Mouse (Mus musculus): ENCODE data around the gene Syde2. TPM values are rescaled to one million over a fixed set of nuclear protein-coding genes. Genes with fewer than 3 reads are reported as not detected.

Syde2 gene
- polyA plus RNA-seq, 1 experiment, result 3.5 TPM

DNA sequence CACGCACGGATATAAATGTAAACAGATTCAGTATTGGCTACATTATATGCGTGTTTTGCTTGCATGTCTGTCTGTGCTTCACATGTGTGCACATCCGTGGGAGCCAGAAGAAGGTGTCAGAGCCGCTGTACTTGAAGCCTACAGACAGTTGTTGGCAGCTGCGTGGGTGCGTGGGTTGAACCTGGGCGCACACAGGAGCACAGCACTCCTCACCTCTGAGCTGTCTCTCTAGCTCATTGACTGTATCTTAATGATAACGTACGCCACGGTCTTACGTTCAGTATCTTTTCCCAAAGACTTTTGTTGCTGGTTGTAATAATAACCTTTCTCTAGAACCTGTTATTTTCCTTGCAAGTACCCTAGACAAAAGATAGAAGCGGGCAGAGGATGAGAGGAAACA, 29.3 kb downstream of the Syde2 start:
- no peak overlapping the region for H3K27ac ChIP-seq (ENCODE audit: control insufficient read depth, insufficient read depth, low read length)
- H3K27me3 ChIP-seq (ENCODE audit: control insufficient read depth, insufficient read depth, low read length), result no peaks in the 10 kb centered on the region
- no peak overlapping the region for H3K4me3 ChIP-seq (ENCODE audit: control insufficient read depth, insufficient read depth, low read length)
- no peaks in the 10 kb centered on the region for H3K36me3 ChIP-seq (ENCODE audit: control insufficient read depth, insufficient read depth, low read length)
- H3K4me1 ChIP-seq (replicated peaks; ENCODE audit: control insufficient read depth, insufficient read depth, low read length), result no peaks in the 10 kb centered on the region
- DNase-seq, result no peak
- WGBS, result 97% methylated on average over 13 of the region's 13 CpGs
- TF ChIP-seq POLR2A (IDR thresholded peaks at IDR 0.05; ENCODE audit: control insufficient read depth, extremely low read depth, insufficient read depth, low read length, poor library complexity) (no peak), CTCF (IDR thresholded peaks at IDR 0.05; ENCODE audit: borderline replicate concordance, control insufficient read depth, extremely low read depth, insufficient read depth, low read length, poor library complexity) (no peak)

DNA sequence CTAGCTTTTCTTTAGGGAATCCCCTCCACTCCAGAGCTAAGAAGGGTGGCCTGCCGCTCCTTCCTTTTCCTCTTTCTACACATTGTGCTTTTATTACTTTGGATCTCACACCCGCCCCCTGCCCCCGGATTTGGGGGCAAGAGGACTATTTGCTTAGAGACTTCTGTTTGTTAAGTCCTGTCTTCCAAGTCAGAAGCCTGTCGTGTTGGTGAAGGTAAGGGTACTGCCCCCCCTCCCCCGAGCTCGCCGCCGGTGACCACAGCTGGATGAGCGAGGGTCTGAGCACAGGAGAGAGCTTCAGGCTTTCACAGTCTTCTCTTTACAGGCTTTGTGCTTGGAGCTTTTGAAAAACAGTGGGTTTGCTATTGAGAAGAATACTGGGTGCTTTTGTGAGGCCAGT, 29.9 kb downstream of the Syde2 start:
- WGBS, result 94% methylated on average over 9 of the region's 9 CpGs
- no peaks in the 10 kb centered on the region for H3K27me3 ChIP-seq (ENCODE audit: control insufficient read depth, insufficient read depth, low read length)
- no peak for DNase-seq
- no peak overlapping the region for H3K4me3 ChIP-seq (ENCODE audit: control insufficient read depth, insufficient read depth, low read length)
- TF ChIP-seq CTCF (IDR thresholded peaks at IDR 0.05; ENCODE audit: borderline replicate concordance, control insufficient read depth, extremely low read depth, insufficient read depth, low read length, poor library complexity), result no peak
- no peak for TF ChIP-seq POLR2A (IDR thresholded peaks at IDR 0.05; ENCODE audit: control insufficient read depth, extremely low read depth, insufficient read depth, low read length, poor library complexity)
- no peaks in the 10 kb centered on the region for H3K4me1 ChIP-seq (replicated peaks; ENCODE audit: control insufficient read depth, insufficient read depth, low read length)
- no peak overlapping the region for H3K27ac ChIP-seq (ENCODE audit: control insufficient read depth, insufficient read depth, low read length)
- no peaks in the 10 kb centered on the region for H3K36me3 ChIP-seq (ENCODE audit: control insufficient read depth, insufficient read depth, low read length)

DNA sequence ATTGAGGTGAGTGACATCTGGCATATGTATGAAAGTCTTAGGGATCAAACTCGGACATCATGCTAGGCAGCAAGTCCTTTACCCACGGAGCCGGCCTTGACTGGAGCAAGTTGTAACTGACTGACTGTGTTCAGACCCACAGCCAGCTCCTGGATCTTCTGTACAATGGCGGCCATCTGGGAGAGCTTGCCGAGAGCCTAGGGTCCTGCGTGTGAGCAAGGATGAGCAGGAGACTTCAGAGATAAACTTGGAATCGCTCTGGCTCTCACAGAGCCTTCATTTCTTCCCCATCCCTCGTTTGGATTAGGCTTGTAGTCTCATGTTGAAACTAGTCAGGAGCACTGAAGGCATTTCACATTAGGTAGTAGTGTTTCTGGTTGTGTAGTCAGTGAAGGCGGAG, 34.6 kb downstream of the Syde2 start:
- Histone ChIP-seq H3K4me1 (replicated peaks; ENCODE audit: control insufficient read depth, insufficient read depth, low read length) (no peaks in the 10 kb centered on the region), H3K27ac (ENCODE audit: control insufficient read depth, insufficient read depth, low read length) (no peak overlapping the region), H3K36me3 (ENCODE audit: control insufficient read depth, insufficient read depth, low read length) (no peaks in the 10 kb centered on the region), H3K27me3 (ENCODE audit: control insufficient read depth, insufficient read depth, low read length) (no peaks in the 10 kb centered on the region), H3K4me3 (ENCODE audit: control insufficient read depth, insufficient read depth, low read length) (no peak overlapping the region)
- 93% methylated on average over 9 of the region's 9 CpGs for WGBS
- TF ChIP-seq POLR2A (IDR thresholded peaks at IDR 0.05; ENCODE audit: control insufficient read depth, extremely low read depth, insufficient read depth, low read length, poor library complexity), result no peak
- DNase-seq, result no peak

DNA sequence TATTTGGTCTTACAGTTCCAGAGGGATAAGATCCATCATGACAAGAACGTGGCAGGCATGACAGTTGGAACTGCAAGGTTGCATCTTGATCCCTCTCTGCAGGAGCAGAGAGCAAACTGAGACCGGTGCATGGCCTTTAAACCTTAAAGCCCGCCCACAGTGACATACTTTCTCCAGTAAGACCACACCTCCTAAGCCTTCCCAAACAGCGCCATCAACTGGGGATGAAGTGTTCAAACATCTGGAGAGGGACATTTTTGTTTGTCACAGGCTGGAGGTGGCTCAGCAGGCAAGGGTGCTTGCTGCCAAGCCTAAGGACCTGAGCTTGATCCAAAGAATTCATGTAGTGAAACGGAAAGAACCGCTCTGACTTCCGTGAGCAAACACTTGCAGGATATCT, 37.1 kb downstream of the Syde2 start:
- DNase-seq, result no peak
- no peaks in the 10 kb centered on the region for H3K36me3 ChIP-seq (ENCODE audit: control insufficient read depth, insufficient read depth, low read length)
- no peaks in the 10 kb centered on the region for H3K27me3 ChIP-seq (ENCODE audit: control insufficient read depth, insufficient read depth, low read length)
- no peak overlapping the region for H3K27ac ChIP-seq (ENCODE audit: control insufficient read depth, insufficient read depth, low read length)
- WGBS, result 96% methylated on average over 7 of the region's 7 CpGs
- no peak overlapping the region for H3K4me3 ChIP-seq (ENCODE audit: control insufficient read depth, insufficient read depth, low read length)
- no peaks in the 10 kb centered on the region for H3K4me1 ChIP-seq (replicated peaks; ENCODE audit: control insufficient read depth, insufficient read depth, low read length)
- no peak for TF ChIP-seq CTCF (IDR thresholded peaks at IDR 0.05; ENCODE audit: borderline replicate concordance, control insufficient read depth, extremely low read depth, insufficient read depth, low read length, poor library complexity)
- no peak for TF ChIP-seq POLR2A (IDR thresholded peaks at IDR 0.05; ENCODE audit: control insufficient read depth, extremely low read depth, insufficient read depth, low read length, poor library complexity)

DNA sequence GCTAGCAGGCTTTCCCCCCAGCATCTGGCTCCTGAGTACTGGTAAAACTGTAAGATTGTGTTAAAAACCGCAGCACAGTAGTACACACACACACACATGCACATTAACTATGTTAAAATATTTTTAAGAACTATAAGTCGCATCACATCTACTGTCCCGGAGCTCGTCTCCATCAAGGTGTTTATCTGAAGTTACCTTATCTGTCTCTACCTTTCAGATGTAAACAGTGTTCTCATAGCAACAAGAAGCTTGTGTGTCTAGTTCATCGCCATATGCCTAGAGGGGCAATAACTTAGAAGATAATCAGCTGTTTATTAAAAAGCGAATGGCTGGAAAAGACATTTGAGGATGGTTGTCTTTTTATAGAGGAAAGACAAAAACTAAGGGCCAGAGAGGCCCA, 37.8 kb downstream of the Syde2 start:
- 96% methylated on average over 6 of the region's 6 CpGs for WGBS
- Histone ChIP-seq H3K27ac (ENCODE audit: control insufficient read depth, insufficient read depth, low read length) (no peak overlapping the region), H3K36me3 (ENCODE audit: control insufficient read depth, insufficient read depth, low read length) (no peaks in the 10 kb centered on the region), H3K4me1 (replicated peaks; ENCODE audit: control insufficient read depth, insufficient read depth, low read length) (peaks cover 3% of the 10 kb centered on the region; the same call in 1 of the 2 replicates), H3K27me3 (ENCODE audit: control insufficient read depth, insufficient read depth, low read length) (no peaks in the 10 kb centered on the region), H3K4me3 (ENCODE audit: control insufficient read depth, insufficient read depth, low read length) (no peak overlapping the region)
- no peak for DNase-seq
- TF ChIP-seq CTCF (IDR thresholded peaks at IDR 0.05; ENCODE audit: borderline replicate concordance, control insufficient read depth, extremely low read depth, insufficient read depth, low read length, poor library complexity) (no peak), POLR2A (IDR thresholded peaks at IDR 0.05; ENCODE audit: control insufficient read depth, extremely low read depth, insufficient read depth, low read length, poor library complexity) (no peak)

DNA sequence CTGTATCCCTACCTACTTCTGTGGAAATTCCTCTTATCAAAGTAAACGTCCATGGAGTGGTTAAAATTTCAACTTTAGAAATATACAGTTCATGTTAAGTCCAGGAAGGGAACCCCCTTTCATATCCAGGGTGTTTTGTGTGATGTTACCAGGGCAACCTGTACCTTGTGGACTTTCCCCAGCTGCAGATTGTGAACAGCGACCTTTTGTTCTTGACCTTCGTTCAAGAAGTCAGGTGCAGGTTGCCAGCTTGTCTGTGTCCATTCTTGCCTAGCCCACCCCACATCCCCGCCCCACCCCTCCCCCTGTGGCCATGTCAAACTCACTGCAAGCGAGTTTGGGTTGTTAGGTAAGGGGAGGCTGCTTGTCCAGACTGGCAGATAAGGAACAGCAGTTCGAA, 39.4 kb downstream of the Syde2 start:
- Histone ChIP-seq H3K27ac (ENCODE audit: control insufficient read depth, insufficient read depth, low read length) (no peak overlapping the region), H3K4me1 (replicated peaks; ENCODE audit: control insufficient read depth, insufficient read depth, low read length) (peaks cover 4% of the 10 kb centered on the region; the same call in 1 of the 2 replicates), H3K27me3 (ENCODE audit: control insufficient read depth, insufficient read depth, low read length) (no peaks in the 10 kb centered on the region), H3K4me3 (ENCODE audit: control insufficient read depth, insufficient read depth, low read length) (no peak overlapping the region), H3K36me3 (ENCODE audit: control insufficient read depth, insufficient read depth, low read length) (no peaks in the 10 kb centered on the region)
- DNase-seq, result no peak
- 70% methylated on average over 6 of the region's 6 CpGs for WGBS
- TF ChIP-seq POLR2A (IDR thresholded peaks at IDR 0.05; ENCODE audit: control insufficient read depth, extremely low read depth, insufficient read depth, low read length, poor library complexity) (no peak), CTCF (IDR thresholded peaks at IDR 0.05; ENCODE audit: borderline replicate concordance, control insufficient read depth, extremely low read depth, insufficient read depth, low read length, poor library complexity) (no peak)

DNA sequence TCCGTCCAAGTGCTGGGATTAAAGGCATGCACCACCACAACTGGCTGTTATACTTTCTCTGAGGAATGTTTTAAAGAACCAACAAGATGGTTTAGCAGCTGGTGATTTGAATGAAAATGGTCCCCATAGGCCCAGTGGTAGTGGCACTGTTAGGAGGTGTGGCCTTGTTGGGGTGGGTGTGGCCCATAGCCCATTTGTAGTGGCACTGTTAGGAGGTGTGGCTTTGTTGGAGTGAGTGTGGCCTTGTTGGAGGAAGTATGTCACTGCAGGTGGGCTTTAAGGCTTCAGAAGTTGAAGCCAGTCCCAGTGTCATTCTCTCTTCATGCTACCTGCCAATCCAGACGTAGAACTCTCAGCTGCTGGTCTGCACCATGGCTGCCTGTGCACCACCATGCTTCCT, 40.7 kb downstream of the Syde2 start:
- Histone ChIP-seq H3K36me3 (ENCODE audit: control insufficient read depth, insufficient read depth, low read length) (no peaks in the 10 kb centered on the region), H3K27ac (ENCODE audit: control insufficient read depth, insufficient read depth, low read length) (no peak overlapping the region), H3K4me1 (replicated peaks; ENCODE audit: control insufficient read depth, insufficient read depth, low read length) (peaks cover 4% of the 10 kb centered on the region; the same call in 1 of the 2 replicates), H3K4me3 (ENCODE audit: control insufficient read depth, insufficient read depth, low read length) (no peak overlapping the region), H3K27me3 (ENCODE audit: control insufficient read depth, insufficient read depth, low read length) (no peaks in the 10 kb centered on the region)
- DNase-seq, result no peak
- TF ChIP-seq POLR2A (IDR thresholded peaks at IDR 0.05; ENCODE audit: control insufficient read depth, extremely low read depth, insufficient read depth, low read length, poor library complexity) (no peak), CTCF (IDR thresholded peaks at IDR 0.05; ENCODE audit: borderline replicate concordance, control insufficient read depth, extremely low read depth, insufficient read depth, low read length, poor library complexity) (no peak)
- WGBS, result 93% methylated on average over 2 of the region's 2 CpGs
